Mouse (Mus musculus) G1E (cell line): ENCODE results near the gene Aldh3b3.

Source experiments
- CTCF ChIP-seq: IDR thresholded peaks from 2 replicates; pipeline ENCODE4 v1.5.1; 2012; ENCODE audit warnings: low read depth, low read length, inconsistent platforms, mixed read lengths
- POLR2AphosphoS5 ChIP-seq: IDR thresholded peaks from 2 replicates; pipeline ENCODE4 v1.6.1; 2012; ENCODE audit warnings: low read depth, low read length, inconsistent platforms; ENCODE audit not compliant: insufficient replicate concordance

GRCm38 (mm10) chr19:3959030-3959429, 585 bp downstream of the Aldh3b3 start:
- TF ChIP-seq CTCF: no peak
- no peak for TF ChIP-seq POLR2AphosphoS5
